Mouse (Mus musculus) embryonic fibroblast, embryonic 13.5 days (primary cell): ENCODE measurements around the gene Eid3. TPM values are rescaled to one million over a fixed set of nuclear protein-coding genes. Genes with fewer than 3 reads are reported as not detected.

Experiments
- H3K27ac ChIP-seq: 2 replicates; pipeline ENCODE4 v1.5.1; 2012; ENCODE audit warnings: low read length, control low read depth, inconsistent platforms; ENCODE audit not compliant: insufficient read depth
- H3K4me1 ChIP-seq: 2 replicates; pipeline ENCODE4 v1.6.1; 2011; ENCODE audit warnings: low read length; ENCODE audit not compliant: control insufficient read depth, insufficient read depth
- H3K4me3 ChIP-seq: 2 replicates; pipeline ENCODE4 v1.5.1; 2011; ENCODE audit warnings: mild to moderate bottlenecking, control low read depth, low read length; ENCODE audit not compliant: insufficient read depth
- CTCF ChIP-seq: IDR thresholded peaks from 2 replicates; pipeline ENCODE4 v1.5.1; 2011; ENCODE audit warnings: mild to moderate bottlenecking, control low read depth, low read length, moderate library complexity, borderline replicate concordance; ENCODE audit not compliant: insufficient read depth
- POLR2A ChIP-seq: IDR thresholded peaks from 2 replicates; pipeline ENCODE4 v1.6.1; 2011; ENCODE audit warnings: low read depth, mild to moderate bottlenecking, control low read depth, low read length, moderate library complexity
- polyA plus RNA-seq: library from polyadenylated mRNA; stranded (reverse); fragments of >200 nt; gene quantifications from 2 replicates; pipeline ENCODE4 v1.2.4, GENCODE M21; 2011; ENCODE audit warnings: low read depth; ENCODE audit not compliant: missing spikeins, insufficient read length

The Eid3 gene
- polyA plus RNA-seq, 1 experiment: 4.1 TPM

GRCm38 (mm10) chr10:82888576-82888975, 22.1 kb downstream of the Eid3 start:
- Histone ChIP-seq H3K4me1 (no peaks in the 10 kb centered on the region), H3K4me3 (no peak overlapping the region), H3K27ac (no peak overlapping the region)
- TF ChIP-seq POLR2A (no peak), CTCF (no peak)

GRCm38 (mm10) chr10:82889447-82889973, 23.1 kb downstream of the Eid3 start:
- no peak overlapping the region for H3K27ac ChIP-seq
- no peak overlapping the region for H3K4me3 ChIP-seq
- TF ChIP-seq CTCF (no peak), POLR2A (no peak)
- no peaks in the 10 kb centered on the region for H3K4me1 ChIP-seq

GRCm38 (mm10) chr10:82890936-82891335, 24.5 kb downstream of the Eid3 start:
- TF ChIP-seq CTCF (no peak), POLR2A (no peak)

GRCm38 (mm10) chr10:82891427-82891826, 25.0 kb downstream of the Eid3 start:
- H3K4me1 ChIP-seq: no peaks in the 10 kb centered on the region
- H3K4me3 ChIP-seq: no peak overlapping the region
- TF ChIP-seq CTCF (no peak), POLR2A (no peak)

More at GRCm38 (mm10) chr10:82890936-82891335, 24.5 kb downstream of the Eid3 start:
- H3K4me3 ChIP-seq: no peak overlapping the region
- no peaks in the 10 kb centered on the region for H3K4me1 ChIP-seq
- no peak overlapping the region for H3K27ac ChIP-seq

GRCm38 (mm10) chr10:82892442-82893055, 26.1 kb downstream of the Eid3 start:
- Histone ChIP-seq H3K4me3 (no peak overlapping the region), H3K27ac (no peak overlapping the region), H3K4me1 (no peaks in the 10 kb centered on the region)
- TF ChIP-seq POLR2A (no peak), CTCF (no peak)

More at GRCm38 (mm10) chr10:82891427-82891826, 25.0 kb downstream of the Eid3 start:
- no peak overlapping the region for H3K27ac ChIP-seq

- TF ChIP-seq POLR2A (no peak), CTCF (no peak)
- Histone ChIP-seq H3K27ac (no peak overlapping the region), H3K4me1 (no peaks in the 10 kb centered on the region), H3K4me3 (no peak overlapping the region)
Observed at GRCm38 (mm10) chr10:82893872-82894650, 27.6 kb downstream of the Eid3 start.

GRCm38 (mm10) chr10:82897936-82898335, 31.5 kb downstream of the Eid3 start:
- Histone ChIP-seq H3K4me3 (no peak overlapping the region), H3K4me1 (no peaks in the 10 kb centered on the region), H3K27ac (no peak overlapping the region)
- no peak for TF ChIP-seq CTCF
- TF ChIP-seq POLR2A: no peak

- Histone ChIP-seq H3K27ac (no peak overlapping the region), H3K4me3 (no peak overlapping the region), H3K4me1 (no peaks in the 10 kb centered on the region)
- TF ChIP-seq POLR2A (no peak), CTCF (no peak)
Observed at GRCm38 (mm10) chr10:82898893-82899292, 32.5 kb downstream of the Eid3 start.

- no peaks in the 10 kb centered on the region for H3K4me1 ChIP-seq
- H3K27ac ChIP-seq: no peak overlapping the region
- TF ChIP-seq CTCF (no peak), POLR2A (no peak)
- H3K4me3 ChIP-seq: no peak overlapping the region
Observed at GRCm38 (mm10) chr10:82899810-82900421, 33.5 kb downstream of the Eid3 start.
